In genomic region chr19:21036507-21037425, GRCm38 (mm10) we compare ENCODE assay signal across 8 mouse cellular contexts.
DNase-seq lines count a peak whose midpoint lies in the region; ATAC-seq lines count a peak whose summit lies in the region.

No protein-coding gene starts in this region.

- peak; percentile 9 for DNase-seq in testis, postnatal 14 days (ENCODE audit: low spot score)
- no peak for DNase-seq in testis, postnatal 10 days (ENCODE audit: low spot score)
- peak; percentile 10 for DNase-seq in embryonic facial prominence, embryonic 11.5 days (ENCODE audit: low spot score)
- DNase-seq in heart, postnatal 10 days = peak; percentile 68 to 75
- DNase-seq in kidney, postnatal 14 days = peak; percentile 82
- DNase-seq in skeletal muscle tissue, adult 2 months (ENCODE audit: low read depth, low spot score) = peak; percentile 58

- no peaks in the 10 kb centered on the region for H3K9me3 ChIP-seq in embryonic facial prominence, embryonic 11.5 days (replicated peaks; ENCODE audit: control insufficient read depth, low read length)

- H3K9ac ChIP-seq in embryonic facial prominence, embryonic 11.5 days (replicated peaks; ENCODE audit: low read length) = no peak overlapping the region

- H3K27ac ChIP-seq in embryonic facial prominence, embryonic 11.5 days (replicated peaks; ENCODE audit: low read depth, low read length) = no peak overlapping the region

- 61% methylated on average over 14 of the region's 14 CpGs for WGBS in embryonic facial prominence, embryonic 11.5 days

- intact Hi-C loops in heart, postnatal 10 days (cut with DNase I) = loop anchor here (2.0 to 5.0 kb wide), 5 partner anchors 141 to 526 kb away; no protein-coding TSS in a partner anchor

- H3K27me3 ChIP-seq in embryonic facial prominence, embryonic 11.5 days (ENCODE audit: control insufficient read depth, insufficient read depth, low read length) = no peaks in the 10 kb centered on the region

- H3K4me3 ChIP-seq in embryonic facial prominence, embryonic 11.5 days (ENCODE audit: low read depth, low read length) = no peak overlapping the region

- no peaks in the 10 kb centered on the region for H3K36me3 ChIP-seq in embryonic facial prominence, embryonic 11.5 days (replicated peaks; ENCODE audit: control insufficient read depth, insufficient read depth, low read depth, low read length)

- H3K4me1 ChIP-seq in embryonic facial prominence, embryonic 11.5 days (ENCODE audit: control insufficient read depth, insufficient read depth, low read length) = no peaks in the 10 kb centered on the region

- ATAC-seq in embryonic facial prominence, embryonic 11.5 days (replicated peaks; ENCODE audit: insufficient number of reproducible peaks, low FRiP score, low TSS enrichment, low read depth) = peak; percentile 66; the same call in 1 of the 2 replicates
- ATAC-seq in megakaryocyte, adult 5-6 weeks (ENCODE audit: poor library complexity, severe bottlenecking) = peak; percentile 66
- ATAC-seq in erythroid progenitor cell, adult 5-6 weeks (replicated peaks; ENCODE audit: low FRiP score, poor library complexity, severe bottlenecking) = no peak

- H3K4me2 ChIP-seq in embryonic facial prominence, embryonic 11.5 days (ENCODE audit: low read depth, low read length) = no peak overlapping the region
